Mouse (Mus musculus) Muller cell, postnatal 12 days (primary cell): ENCODE data around the gene Gcnt3.
"Not testable (repeated sequence)": the region's sequence is repeated elsewhere in the genome, so short reads cannot be mapped to it uniquely, and the experiment has no call there.

Experiments used
- DNase-seq: peaks from one replicate; pipeline ENCODE4 v3.0.0-alpha.2; 2015; ENCODE audit errors: inconsistent ontology term

Gcnt3 gene

DNA sequence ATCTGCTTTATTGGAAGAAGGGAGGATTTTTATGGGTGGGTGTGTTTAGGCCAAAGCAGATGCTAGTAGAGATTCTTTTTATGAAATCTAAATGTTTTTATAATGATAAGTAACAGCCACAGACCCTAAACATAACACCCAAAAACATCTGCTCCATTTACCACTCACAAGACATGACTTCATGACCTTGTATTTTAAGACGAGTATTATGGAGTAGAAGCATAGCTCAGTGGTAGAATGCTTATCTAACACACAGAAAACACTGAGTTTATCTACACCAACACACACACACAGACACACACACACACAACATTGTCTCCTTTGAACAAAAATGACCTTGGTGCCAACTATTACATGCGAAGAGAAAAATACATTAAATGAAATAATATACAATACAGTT, 7.0 kb upstream of the Gcnt3 start:
- no peak for DNase-seq

DNA sequence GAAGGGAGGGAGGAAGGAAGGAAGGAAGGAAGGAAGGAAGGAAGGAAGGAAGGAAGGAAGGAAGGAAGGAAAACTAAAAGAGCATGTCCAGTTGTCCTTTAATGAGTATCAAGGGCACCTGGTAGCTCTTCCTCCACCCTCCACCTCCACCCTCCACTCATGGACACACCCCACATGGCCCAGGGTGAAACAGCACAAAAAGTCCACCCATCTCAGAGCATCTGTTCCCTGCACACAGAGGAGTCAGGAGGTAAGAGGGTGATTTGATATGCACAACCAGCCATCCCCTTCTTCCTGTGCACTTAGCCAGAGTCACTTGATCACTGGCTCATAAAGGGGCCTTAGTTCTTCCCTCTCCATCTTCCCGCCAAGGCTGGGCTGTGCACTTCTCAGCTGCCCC, 5.0 kb upstream of the Gcnt3 start:
- DNase-seq: no peak

DNA sequence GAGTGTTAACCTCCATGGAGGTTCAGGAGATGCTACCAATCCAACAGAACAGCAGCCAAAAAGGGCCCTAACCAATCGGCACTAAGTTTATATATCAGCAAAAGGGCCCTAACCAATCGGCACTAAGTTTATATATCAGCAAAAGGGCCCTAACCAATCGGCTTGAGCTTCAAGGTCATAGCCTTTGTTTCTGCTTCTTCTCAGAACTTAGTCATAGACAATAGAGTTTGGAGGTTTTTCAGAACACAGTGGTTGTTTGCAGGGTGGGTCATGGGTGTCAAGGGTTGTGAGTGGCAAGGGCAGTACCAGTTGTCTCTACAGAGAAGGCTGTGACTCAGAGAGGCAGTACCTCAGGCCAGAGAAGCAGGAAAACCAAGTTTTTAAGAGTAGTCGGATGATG, 4.2 kb upstream of the Gcnt3 start:
- no peak for DNase-seq

DNA sequence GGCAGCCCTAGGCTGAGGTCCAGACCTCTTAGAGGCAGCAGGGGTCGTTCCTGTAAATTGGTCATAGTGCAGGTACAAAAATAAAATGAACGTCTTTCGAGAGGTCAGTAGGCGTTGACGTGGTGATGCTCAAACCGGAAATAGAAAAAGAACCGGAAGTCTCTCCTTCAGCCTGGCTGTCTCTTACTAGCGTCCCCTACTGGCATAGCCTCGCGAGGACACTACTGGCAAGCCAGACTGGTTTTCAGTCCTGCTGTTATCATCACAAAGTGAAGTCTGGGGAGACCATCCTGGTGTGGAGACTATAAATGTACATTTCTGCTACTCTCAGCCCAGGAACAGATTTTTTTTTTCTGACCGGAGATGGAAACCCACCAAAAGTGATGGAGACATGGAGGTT, 2.7 kb upstream of the Gcnt3 start:
- DNase-seq: no peak

DNA sequence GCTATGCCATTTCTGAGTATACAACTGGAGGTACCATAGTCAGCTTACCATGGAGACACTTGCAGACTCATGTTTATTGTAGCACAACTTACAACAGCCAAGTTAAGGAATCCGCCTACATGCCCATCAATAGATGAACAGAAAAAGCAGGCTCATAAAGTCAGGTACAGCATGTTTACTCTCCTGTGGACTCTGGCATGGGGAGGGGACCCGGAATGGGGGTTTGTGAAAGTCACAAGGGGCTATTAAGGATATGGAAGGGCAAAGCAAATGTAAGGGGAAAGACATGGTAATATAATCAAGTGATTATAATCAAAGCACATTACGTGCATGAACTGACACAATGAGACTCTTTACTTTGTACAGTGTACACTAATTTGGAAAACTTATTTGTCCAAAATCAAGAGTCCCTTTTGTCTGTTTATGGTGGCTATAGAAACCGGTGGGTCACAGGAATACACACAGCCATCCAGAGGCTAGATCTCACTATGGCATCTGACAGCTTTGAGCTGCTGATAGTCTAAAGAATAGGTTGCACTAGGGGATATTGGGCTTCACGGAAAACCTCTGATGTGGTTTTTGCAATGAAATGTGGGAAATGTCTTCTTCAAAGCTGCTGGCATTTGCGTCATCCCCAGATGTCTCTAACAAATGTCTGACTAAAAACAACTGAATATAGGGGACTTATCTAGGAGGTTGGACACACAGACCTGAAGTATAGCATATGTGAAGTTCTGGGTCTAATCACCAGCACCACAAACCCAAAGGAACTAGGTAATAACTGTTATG, 1.9 kb upstream of the Gcnt3 start:
- no peak for DNase-seq

DNA sequence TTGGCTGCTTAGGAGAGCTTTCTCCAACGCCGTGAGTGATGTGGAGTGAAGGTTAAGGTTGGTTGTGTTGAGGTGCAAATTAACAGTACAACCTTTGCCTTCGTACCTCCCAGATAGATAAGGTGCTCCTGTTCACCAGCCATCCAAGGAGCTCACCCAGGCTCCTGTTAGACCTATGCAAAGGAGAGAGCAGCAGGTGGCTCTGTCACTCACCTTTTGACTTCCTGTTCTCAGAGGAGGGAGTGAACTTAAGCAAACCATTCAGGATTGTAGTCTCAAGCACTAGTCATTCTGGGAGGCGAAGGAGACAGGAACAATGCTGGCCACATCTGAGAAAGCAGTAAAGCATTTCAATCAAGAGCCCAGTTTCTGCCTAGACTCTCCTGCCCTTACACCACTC, 1.2 kb downstream of the Gcnt3 start:
- DNase-seq: no peak

DNA sequence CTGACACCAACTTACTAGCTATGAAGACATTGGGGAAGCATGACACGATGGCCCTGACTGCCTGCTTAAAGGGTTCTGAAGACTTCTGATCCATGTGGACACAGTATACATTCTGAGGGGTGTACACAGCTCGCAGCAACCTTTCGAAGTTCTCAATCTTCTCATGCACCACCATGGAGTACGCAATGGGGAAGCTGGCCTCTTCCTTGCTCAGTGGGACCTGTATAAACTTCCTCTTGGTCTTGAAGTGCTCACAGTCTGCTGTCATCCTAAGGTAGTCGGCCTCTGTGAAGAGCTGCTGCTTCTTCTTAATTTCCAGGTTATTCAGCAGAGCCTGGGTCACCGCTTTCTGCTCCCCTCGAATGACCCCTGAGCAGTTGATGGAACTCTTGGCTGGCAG, 3.2 kb downstream of the Gcnt3 start:
- no peak for DNase-seq

DNA sequence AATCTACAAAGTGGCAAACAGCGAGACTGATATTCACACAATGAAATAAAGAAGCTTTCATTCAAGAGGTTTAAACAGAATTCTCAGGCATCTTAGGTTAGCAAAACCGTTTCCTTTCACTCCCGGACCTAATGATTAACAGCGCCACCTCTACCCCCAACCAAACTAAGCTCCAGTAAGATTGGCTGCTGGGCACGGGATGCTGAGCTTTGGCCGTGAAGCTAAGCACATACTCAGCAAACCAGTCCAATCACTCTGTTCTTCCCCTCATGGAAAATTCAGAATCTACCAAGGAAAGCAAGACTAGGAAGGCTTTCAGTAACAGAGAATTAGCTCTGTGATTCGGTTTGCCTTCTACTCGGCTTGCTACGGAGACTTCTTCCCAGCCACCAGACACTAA, 4.8 kb downstream of the Gcnt3 start:
- no peak for DNase-seq

DNA sequence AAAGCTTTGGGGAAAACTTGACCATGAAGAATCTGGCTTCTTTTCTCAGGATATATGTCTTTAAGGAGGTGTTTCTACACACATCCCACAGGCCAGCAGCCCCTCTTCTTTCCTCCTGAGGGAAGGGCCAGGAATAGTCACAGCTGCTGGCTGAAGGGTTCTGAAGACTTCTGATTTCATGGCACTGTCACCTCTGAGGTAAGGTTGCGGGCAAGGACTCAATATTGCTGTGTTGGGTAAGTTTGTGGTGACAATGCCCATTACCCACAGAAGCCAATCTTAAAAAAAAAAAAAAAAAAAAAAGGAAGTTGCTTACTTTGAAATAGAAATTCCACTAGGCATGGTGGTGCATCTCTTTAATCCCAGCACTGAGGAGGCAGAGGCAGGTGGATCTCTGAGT, 5.7 kb downstream of the Gcnt3 start:
- no peak for DNase-seq

DNA sequence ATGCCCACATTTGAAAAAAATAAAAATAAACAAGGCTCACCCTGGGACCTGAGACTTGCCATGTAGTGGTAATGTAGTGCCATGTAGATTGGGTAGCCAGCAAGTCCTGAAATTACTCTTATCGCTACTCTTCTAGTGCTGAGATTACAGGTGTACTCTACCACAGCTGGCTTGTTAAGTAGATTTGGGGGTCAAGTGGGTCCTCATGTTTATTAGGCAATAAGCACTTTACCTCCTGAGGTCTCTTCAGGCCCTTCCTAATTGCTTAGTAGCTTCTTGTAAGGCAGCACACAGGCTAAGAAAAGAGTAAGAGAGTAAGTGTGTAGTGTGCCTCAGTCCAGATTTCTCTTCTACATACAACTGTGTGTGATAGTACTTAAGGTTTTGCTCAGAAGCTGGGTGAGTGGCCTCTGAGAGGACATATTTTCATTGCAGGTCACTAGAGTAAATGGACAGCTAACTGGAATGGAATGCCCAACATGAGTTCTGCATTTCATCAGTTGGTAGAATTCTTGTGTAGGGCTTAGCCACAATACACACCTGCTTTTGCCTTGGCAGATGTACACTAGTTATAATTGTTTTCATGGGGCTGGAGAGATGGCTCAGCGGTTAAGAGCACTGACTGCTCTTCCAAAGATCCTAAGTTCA, 12.4 kb downstream of the Gcnt3 start:
- peak; percentile 41 for DNase-seq

DNA sequence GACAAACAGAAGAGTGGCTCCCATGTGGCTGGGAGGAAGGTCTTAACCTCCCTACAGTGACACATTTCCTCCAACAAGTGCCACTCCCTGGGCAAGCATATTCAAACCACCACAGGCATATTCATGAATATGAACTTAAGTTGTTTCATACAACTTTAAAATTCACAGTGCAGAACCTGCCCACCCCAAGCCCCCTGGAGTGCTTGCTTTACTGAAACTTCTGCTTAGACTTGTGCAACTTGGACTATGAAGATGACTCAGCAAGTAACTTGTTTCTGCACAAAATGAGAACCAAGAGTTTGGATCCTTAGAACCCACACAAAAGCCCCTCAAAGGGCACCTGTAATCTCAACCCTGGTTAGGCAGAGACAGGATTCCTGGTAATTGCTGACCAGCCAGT, 13.2 kb downstream of the Gcnt3 start:
- DNase-seq: no peak

DNA sequence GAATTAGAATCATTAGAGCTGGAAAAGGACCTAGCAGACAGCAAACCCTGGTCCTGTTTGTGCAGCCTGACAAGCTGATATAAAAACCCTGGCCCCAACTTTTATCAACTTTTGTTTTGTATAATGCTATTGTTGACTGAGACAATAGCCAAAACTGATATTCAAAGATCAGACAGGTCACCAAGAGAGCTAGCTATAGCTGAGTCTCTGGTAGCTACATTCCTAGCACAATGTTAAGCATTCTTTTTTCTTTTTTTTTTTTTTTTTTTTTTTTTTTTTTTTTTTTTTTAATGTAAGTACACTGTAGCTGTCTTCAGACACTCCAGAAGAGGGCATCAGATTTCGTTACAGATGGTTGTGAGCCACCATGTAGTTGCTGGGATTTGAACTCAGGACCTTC, 14.3 kb downstream of the Gcnt3 start:
- not testable (repeated sequence) for DNase-seq

DNA sequence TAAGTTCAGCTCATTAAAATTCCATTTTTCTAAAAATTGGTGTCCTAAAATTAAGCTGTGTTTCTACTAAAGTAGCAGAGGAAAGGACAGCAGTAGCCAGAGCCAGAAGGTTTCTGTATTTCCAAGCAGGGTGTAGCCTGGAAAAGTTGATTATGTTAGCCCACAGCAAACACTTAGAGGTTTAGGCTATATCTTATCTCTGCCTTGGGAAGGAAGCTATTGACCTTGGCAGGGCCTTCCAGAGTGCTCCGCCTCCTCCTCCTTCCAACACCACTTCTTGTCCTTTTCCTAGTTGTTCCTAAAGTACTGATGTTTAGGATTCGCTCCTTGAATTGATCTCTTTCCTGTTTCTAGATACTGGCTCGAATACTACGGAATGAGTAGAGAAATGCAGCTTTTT, 15.8 kb downstream of the Gcnt3 start:
- DNase-seq: no peak

DNA sequence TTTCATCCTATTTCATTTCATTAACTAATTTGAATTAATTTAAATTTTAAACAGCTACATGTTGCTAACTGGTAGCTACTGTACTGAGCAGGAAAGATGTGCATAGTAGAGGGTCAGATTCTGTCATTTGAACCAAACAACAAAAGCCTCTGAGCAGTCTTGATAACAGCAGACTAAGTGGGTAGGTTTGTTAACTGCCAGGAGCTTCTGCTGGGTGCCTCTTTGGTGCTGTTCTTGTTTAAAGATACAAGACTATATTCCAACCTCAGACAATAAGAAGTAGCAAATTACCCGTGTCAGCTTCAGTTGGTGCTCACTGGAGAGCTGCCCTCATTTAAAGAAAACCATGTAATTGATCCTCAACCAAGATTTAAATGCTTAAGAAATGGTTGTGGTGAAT, 16.3 kb downstream of the Gcnt3 start:
- DNase-seq: no peak

DNA sequence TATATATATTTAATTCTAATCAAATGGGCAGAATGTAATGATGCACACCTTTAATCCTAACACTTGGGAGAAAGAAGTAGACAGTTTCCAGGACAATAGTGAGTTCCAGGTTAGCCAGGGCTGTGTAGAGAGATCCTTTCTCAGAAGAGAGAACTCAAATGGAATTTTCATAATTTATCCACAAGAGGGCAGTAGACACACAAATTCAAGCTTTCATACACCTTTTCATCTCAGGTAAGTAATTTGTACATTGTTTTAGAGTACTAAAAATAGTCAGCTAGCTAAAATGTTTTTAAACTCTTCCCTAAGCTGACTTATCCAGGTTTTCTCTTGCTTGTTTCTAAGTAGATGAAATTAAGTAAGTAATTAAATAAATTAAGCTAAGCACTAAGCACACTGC, 19.0 kb downstream of the Gcnt3 start:
- DNase-seq: no peak

DNA sequence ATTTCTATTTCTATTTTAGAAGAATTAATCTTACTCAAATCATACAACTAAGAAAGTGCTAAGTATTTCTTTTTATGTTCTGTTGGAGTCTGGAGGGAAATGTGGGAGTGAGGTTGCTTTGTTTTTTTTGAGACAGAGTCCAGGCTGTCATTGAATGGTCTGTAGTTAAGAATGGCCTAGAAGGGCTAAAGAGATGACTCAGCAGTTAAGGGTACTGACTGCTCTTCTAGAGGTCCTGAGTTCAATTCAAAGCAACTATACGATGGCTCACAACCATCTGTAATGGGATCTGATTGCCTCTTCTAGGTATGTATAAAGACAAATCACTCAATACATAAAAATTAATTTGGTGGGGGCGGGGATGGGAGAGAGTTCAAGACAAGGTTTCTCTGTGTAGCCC, 22.3 kb downstream of the Gcnt3 start:
- no peak for DNase-seq

DNA sequence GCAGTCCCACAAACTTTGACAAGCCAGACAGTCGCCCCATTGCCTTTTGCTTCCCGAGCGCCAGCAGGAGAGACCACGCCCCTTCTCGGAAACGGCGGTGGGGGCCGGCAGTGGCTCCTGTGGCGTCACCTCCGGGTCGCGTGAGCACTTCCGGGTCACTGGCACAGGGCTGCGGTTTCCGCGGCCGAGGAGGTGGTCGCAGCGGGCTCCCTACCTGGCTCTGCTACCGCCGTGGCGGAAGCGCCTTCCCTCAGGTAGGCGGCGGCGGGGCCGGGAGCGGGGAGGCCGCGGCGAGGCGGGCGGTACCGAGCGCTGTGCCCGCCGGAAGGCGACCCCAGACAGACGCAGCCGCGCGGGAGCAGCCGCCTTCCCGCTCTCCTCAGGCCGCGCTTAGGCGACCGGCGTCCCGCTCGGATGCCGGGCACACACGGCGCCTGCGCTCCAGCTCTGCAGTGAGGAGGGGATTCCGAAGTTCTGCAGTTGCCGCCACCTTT, 25.4 kb downstream of the Gcnt3 start, which contains the start of gene Gtf2a2:
Gene Gtf2a2, plus strand, starts transcription at position 143 of the 494 bp plus-strand sequence.
- DNase-seq: peak; percentile 92

DNA sequence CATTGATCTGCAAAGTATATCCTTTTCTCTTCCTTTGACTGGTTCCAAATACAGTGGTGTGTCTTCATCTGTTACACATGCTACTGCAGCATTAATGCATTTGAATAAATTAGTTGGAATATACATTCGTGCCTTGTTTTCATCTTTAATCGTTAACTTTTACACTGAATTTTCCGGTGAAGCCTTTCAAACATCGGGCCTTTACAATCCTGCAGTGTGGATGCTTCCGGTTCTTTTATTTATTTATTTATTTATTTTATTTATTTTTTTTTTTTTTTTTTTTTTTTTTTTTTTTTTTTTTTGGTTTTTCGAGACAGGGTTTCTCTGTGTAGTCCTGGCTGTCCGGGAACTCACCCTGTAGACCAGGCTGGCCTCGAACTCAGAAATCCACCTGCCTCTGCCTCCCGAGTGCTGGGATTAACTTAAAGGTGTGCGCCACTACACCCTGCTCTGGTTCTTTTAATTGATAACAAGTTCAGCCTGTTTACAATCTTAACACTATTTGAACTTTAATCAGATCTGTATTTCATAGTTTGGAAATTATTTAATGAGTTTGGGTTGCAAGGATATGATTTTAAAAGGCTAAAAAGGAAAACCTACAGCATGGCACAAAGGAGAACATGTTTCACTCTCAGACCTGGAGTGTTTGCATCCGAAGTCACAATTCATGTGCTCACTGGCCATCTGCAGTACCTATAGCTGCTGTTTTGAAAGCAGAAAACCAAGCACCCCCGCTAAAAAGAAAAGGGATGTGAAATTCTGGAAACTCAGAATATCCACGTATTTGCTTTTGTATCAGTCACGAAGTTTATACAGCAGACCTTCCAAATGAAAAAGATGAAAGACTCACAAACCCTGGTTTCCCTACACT, 26.1 kb downstream of the Gcnt3 start:
- no peak for DNase-seq

DNA sequence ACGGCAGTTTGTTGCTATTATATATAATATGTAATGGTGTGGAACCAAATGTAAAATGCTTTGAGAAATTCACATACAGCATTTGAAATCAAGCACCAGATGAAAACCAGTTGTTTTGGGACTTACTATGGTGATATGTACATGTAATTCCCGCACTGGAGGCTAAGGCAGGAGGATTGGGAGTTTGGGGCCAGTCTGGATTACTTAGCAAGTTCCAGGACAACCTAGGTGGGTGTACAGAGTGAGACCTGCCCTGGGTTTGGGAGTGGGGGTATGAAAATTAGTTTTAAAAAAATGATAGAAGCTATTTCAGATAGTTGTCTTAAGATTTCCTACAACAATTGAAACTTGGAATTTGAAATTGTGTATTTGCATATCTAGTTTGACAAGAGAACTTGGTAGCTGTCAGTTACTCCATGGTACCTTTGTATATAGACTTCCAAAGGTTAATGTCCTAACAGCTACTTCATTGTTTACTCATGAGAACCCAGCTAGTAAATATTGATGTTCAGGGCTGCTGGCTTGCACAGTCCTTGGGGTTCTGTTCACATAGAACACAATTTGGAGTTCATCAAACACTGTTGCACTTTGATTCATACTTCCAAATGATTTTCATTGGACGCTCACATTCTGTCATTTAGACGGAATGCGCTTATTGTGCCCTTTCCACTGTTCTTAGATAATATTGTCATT, 27.0 kb downstream of the Gcnt3 start:
- DNase-seq: no peak

DNA sequence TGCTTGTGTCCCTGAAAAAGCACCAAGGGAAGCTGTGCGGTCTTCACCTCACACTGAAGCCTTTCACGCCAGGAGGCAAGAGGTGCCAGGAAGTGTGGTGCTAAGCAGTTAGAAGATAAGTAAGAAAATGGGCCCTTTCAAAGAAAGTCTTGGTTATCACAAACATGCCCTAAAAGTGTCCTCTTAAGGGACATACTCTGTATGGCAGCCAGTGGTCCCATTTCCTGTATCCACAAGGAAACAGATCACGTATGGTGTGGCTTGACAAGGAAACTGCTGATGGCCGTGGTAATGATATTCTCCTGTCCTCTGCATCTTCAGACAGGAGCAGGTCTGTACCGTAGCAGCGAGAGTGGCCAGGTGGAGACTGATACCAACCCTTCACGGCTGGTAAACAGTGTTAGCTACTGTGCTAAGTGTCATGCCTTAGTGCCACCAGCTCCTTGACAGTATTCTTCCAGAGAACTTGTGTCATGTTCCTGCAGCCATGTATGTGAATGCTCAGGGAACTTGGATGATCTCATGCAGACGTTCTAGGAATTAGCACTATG, 28.1 kb downstream of the Gcnt3 start:
- DNase-seq: no peak

DNA sequence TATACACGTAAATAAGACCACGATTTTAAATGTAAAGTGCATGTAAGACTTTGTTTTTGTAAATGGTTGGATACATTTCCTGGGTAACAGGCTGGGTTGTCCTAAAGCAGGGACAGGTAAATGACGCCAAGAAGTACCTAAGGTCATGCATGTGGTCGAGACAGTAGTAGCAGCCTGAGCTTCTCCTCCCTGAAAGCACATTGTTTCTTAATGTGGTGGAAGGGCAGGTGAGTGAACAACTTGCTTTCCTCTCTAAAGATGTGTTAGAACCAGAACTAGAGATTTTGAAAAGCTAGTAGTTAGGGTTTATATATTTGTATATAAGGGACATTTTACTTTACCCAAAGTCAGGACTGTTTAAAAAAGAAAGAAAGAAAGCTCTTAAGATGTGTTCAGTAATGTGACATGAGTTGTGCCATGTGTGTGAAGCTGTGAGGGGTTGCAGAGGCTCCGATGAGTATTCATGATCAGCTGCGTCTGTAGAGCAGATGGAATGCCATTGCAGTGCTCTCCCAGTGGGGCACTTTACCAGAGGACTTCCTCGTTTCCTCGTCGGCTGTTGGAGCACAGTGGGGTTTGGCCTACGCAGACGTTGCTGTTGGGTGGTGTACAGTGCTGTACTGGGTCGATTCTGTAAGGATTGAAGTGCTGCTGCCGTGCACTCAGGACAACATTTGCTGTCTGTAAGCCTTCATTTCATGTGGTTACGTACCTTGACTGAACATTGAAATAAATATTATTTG, 30.2 kb downstream of the Gcnt3 start:
- DNase-seq: no peak
